Mouse (Mus musculus) kidney, adult 2 months (tissue): Measurements from ENCODE around the gene Ppfia4.

ENCODE experiments used
- CTCF ChIP-seq: fragments of 200-500 bp; conservative IDR thresholded peaks from 2 replicates; pipeline ENCODE4 v1.5.1; 2011; ENCODE audit warnings: low read depth, mild to moderate bottlenecking, control low read depth, low read length, moderate library complexity, mixed read lengths; ENCODE audit not compliant: insufficient read depth, insufficient read length
- POLR2A ChIP-seq: fragments of 200-500 bp; IDR thresholded peaks from one replicate; pipeline ENCODE4 v1.6.1; 2011; ENCODE audit warnings: low read depth, low read length, control low read depth

GRCm38 (mm10) chr1:134281563-134281962 lies 51.2 kb downstream of the Ppfia4 start:
- TF ChIP-seq CTCF (no peak), POLR2A (no peak)
